Mouse (Mus musculus) liver, embryonic 14.5 days (tissue): ENCODE data around the gene Msh5.

Source experiments
- CTCF ChIP-seq: IDR thresholded peaks from 2 replicates; pipeline ENCODE4 v1.5.1; 2016; ENCODE audit warnings: antibody characterized with exemption, low read depth, control low read depth
- EP300 ChIP-seq: IDR thresholded peaks from 2 replicates; pipeline ENCODE4 v1.6.1; 2016; ENCODE audit warnings: antibody characterized with exemption, low read depth

DNA sequence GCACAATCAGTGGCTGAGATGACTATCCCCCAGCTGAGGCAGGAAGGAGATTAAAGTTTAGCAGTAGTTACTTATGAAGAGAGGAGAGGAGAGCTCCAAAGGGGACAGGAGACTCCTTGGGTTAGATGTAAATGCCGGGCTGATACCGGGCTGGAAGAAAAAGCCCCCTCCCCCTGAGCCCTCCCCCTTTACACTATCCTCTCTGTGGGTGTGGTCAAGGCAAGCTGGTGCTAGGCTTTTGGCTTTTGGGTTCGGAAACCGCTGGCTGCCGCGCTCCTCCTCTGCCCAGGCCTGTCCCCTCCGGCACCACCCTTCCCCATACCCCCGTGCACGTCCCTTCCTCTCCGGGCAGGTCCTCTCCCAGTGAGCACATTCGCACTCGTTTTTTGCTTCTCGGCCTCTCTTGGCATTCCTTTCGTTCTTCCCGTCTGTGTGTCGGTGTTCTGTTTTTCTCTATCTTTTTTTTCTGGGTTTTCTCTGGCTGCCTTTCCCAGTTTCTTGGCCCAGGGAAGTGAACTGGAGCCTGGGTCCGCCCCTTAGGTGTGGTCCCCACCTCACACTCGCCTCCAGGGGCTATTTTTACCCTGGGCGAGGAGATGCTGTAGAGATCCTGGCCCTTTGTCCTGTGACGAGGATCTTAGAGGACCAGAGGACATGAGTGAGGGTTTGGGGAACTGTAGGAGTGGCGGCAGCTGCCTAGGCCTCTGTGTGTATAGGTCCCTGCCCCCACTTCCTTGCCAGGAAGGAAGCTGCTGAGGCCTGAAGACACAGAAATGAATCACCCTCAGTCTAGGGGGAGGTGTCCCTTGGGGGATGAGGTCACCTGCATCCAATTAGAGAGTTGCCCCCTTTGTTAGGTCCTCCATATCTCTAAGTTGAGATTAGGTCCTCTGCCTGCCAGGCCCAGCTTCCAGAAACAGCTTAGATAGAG, 4.9 kb upstream of the Msh5 start:
- TF ChIP-seq EP300 (no peak), CTCF (peak; percentile 7; the same call in 1 of the 2 replicates)
